Mouse (Mus musculus): ENCODE data around the gene Cnst. TPM values are rescaled to one million over a fixed set of nuclear protein-coding genes. Genes with fewer than 3 reads are reported as not detected.
A peak's percentile ranks its signal among the peaks of the same experiment; 100 is the strongest.
"Not testable (repeated sequence)": the region's sequence is repeated elsewhere in the genome, so short reads cannot be mapped to it uniquely, and the experiment has no call there.

The Cnst gene
- 21.8 and 25.8 TPM in 2 replicates for polyA plus RNA-seq (2012; rRNA removed)

DNA sequence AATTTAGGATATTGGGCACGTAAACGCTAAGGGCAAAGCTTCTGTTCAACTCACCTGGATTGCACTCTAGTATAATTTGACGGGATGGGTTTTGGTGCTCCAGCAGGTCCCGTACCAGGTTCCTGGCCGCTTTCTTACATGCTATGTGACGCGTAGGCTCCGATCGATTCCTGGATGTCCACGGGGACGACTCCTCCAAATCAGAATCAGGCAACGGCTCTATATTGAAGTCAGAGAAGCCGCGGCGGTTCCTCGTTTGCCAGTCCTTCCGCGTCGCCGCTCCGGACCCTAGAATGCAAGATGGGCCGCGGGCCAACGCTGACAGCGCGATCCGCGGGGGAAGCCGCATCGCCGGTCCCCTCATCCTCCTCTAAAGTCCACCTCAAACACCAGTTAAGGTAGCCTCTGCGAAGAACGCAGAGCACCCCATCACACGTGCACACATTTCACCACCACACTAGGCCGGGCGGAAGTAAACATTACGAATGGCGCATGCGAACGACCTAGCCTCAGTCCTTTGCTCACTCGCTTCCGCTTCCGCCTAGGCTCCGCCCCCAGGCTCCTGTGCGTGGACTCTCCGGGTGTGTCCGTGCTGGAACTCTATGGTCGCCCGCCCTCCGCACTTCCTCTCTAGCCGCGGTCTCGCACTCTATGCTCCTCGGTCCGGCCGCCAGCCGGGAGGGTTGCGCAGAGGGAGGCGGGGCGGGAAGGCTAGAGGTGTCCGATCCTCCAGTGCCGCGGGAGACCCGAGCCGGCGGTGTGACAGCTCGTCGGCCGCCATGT lies at the start of gene Cnst, which contains the start of gene Tfb2m:
Gene Cnst, plus strand, starts transcription at position 603 of the 783 bp plus-strand sequence.
Gene Tfb2m, minus strand, starts transcription at position 500 of the 783 bp plus-strand sequence.
- Histone ChIP-seq H3K4me3 (ENCODE audit: insufficient read depth, low read length) (peak within 1 kb of the TSS; percentile 62), H3K27ac (ENCODE audit: insufficient read depth, low read length) (peak within 1 kb of the TSS; percentile 55)
- H3K4me1 ChIP-seq (ENCODE audit: control insufficient read depth, insufficient read depth, low read length), result not testable (repeated sequence)

DNA sequence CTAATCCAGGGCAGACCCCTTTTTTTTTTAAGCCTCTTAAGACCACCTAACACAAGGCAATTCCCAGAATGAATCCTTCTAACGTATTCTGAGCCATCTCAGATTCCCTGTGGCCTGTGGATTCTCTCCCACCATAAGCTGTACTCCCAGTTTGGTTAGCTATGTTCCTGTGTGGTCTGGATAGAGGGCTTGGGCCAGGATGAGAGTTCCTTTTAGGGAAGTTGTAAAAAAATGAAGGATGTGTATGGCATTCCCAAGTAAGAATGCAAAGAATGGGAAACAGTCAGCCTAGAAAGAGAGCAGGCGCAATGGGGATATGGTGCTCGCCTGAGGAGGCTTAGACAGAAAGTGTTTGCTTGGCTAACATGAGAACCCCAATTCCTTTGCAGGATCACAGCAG lies 46.9 kb upstream of the Cnst start:
- TF ChIP-seq POLR2A (IDR thresholded peaks at IDR 0.05; ENCODE audit: extremely low read depth, insufficient read depth, low read length) (no peak), CTCF (IDR thresholded peaks at IDR 0.05; ENCODE audit: extremely low read depth, insufficient read depth, low read length) (no peak)
- no peak overlapping the region for H3K4me3 ChIP-seq (ENCODE audit: insufficient read depth, low read length)
- no peak overlapping the region for H3K27ac ChIP-seq (ENCODE audit: insufficient read depth, low read length)
- H3K4me1 ChIP-seq (ENCODE audit: control insufficient read depth, insufficient read depth, low read length), result no peaks in the 10 kb centered on the region

DNA sequence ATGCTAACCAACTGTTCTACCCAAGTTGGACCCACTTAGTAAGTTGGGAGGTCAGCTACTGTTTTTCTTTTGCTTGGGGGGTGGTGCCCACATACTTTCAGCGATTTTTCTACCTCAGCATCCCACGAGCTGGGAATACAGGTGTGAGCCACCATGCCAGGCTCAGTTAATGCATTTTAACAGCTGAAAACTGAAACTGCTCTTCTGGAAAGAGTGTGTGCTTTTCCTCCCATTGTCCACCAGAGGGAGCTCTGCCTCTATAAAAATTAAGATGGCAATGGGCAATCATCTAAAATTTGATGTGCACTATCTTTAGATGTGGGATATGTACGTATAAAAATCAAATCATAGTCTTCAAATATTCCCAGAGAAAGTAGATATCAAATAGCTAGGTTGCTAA lies 43.6 kb upstream of the Cnst start:
- Histone ChIP-seq H3K4me3 (ENCODE audit: insufficient read depth, low read length) (no peak overlapping the region), H3K27ac (ENCODE audit: insufficient read depth, low read length) (no peak overlapping the region), H3K4me1 (ENCODE audit: control insufficient read depth, insufficient read depth, low read length) (no peaks in the 10 kb centered on the region)
- TF ChIP-seq POLR2A (IDR thresholded peaks at IDR 0.05; ENCODE audit: extremely low read depth, insufficient read depth, low read length), result no peak
- peak; percentile 41; the same call in 1 of the 2 replicates for TF ChIP-seq CTCF (IDR thresholded peaks at IDR 0.05; ENCODE audit: extremely low read depth, insufficient read depth, low read length)

DNA sequence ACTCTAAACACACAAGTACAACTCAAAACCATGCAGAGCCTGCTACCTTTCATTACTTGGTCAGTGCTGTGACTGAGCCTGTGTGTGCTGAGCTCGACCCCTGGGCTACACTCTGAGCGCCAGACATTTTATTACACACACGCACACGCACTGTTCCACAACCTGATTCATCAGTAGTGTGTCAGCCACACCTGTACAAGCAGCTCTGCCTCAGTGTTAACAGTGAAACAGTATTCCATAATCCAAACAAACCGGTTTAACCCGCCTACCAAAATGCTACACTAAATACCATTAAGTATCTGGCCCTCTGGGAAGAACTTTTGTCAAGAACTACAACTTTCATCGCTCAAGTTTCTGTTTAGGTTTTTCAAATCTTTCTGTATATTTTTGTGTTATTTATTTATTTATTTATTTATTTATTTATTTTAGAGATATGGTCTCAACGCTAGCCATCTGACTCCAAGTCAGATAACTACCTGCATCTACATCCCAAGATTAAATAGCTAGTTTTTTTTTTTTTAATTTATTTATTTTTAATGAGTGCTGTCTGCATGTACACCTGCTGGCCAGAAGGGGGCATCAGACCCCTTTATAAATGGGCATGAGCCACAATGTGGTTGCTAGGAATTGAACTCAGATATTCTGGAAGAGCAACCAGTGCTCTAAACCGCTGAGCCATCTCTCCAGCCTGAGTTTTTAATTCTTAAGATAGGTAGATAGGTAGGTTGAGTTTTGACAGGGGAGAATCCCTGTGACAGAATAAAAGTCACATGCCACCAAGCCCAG lies 39.4 kb upstream of the Cnst start:
- Histone ChIP-seq H3K4me1 (ENCODE audit: control insufficient read depth, insufficient read depth, low read length) (peaks cover 3% of the 10 kb centered on the region), H3K4me3 (ENCODE audit: insufficient read depth, low read length) (no peak overlapping the region), H3K27ac (ENCODE audit: insufficient read depth, low read length) (no peak overlapping the region)
- TF ChIP-seq POLR2A (IDR thresholded peaks at IDR 0.05; ENCODE audit: extremely low read depth, insufficient read depth, low read length) (no peak), CTCF (IDR thresholded peaks at IDR 0.05; ENCODE audit: extremely low read depth, insufficient read depth, low read length) (peak; percentile 59)

DNA sequence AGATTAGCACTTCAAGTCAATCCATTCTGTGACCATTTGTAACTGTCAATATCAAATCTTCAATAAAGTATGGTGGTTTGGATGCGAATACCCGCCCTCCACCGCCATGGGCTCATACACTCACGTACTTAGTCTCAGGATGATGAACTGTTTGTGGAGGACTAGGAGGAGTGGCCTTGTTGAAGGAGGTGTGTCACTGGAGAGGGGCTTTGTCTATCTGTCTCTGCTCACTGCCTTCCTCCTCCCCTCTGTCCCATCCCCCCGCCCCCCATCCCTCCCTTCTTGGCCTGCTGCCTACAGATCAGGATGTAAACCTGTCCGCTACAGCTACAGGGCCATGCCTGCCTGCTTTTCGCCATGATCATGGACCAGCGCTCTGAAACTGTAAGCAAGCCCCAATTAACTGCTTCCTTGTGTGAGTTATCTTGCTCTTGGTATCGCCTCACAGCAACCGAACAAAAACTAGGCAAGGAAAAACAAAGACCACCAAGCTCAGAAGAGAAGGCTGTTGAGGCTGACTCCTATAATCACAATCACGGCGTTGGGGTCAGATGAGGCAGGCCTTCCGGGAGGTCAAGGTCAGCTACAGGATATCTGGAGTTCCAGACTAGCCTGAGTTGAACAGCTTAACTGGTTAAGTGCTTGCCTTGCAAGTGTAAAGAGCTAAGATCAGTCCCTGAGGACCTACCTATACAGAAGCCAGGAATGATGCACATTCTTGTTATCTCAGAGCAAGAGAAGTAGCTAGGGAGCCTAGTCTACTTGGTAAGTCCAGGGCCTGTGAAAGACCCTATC lies 35.4 kb upstream of the Cnst start:
- Histone ChIP-seq H3K4me1 (ENCODE audit: control insufficient read depth, insufficient read depth, low read length) (peaks cover 6% of the 10 kb centered on the region), H3K4me3 (ENCODE audit: insufficient read depth, low read length) (no peak overlapping the region), H3K27ac (ENCODE audit: insufficient read depth, low read length) (no peak overlapping the region)
- TF ChIP-seq POLR2A (IDR thresholded peaks at IDR 0.05; ENCODE audit: extremely low read depth, insufficient read depth, low read length) (no peak), CTCF (IDR thresholded peaks at IDR 0.05; ENCODE audit: extremely low read depth, insufficient read depth, low read length) (no peak)

DNA sequence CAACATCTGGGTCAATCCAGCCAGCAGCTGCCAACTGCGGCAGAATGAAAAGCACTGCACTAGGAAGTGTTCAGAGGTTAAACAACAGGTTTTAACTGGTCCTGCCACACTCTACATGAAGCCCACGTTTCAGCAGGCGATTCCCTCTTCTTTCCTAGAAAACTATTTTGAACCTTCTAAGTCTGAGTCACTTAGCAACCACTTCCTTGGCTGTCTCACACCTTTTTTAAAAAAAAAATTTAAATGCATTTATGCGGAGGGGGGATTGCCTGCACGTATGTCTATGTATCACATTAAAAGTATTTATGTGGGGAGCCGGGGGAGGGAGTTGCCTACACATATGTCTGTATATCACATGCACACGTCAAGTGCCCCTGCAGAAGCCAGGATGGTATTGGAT lies 34.3 kb upstream of the Cnst start:
- H3K4me1 ChIP-seq (ENCODE audit: control insufficient read depth, insufficient read depth, low read length), result peaks cover 9% of the 10 kb centered on the region
- TF ChIP-seq CTCF (IDR thresholded peaks at IDR 0.05; ENCODE audit: extremely low read depth, insufficient read depth, low read length) (no peak), POLR2A (IDR thresholded peaks at IDR 0.05; ENCODE audit: extremely low read depth, insufficient read depth, low read length) (no peak)
- no peak overlapping the region for H3K27ac ChIP-seq (ENCODE audit: insufficient read depth, low read length)
- H3K4me3 ChIP-seq (ENCODE audit: insufficient read depth, low read length), result no peak overlapping the region

DNA sequence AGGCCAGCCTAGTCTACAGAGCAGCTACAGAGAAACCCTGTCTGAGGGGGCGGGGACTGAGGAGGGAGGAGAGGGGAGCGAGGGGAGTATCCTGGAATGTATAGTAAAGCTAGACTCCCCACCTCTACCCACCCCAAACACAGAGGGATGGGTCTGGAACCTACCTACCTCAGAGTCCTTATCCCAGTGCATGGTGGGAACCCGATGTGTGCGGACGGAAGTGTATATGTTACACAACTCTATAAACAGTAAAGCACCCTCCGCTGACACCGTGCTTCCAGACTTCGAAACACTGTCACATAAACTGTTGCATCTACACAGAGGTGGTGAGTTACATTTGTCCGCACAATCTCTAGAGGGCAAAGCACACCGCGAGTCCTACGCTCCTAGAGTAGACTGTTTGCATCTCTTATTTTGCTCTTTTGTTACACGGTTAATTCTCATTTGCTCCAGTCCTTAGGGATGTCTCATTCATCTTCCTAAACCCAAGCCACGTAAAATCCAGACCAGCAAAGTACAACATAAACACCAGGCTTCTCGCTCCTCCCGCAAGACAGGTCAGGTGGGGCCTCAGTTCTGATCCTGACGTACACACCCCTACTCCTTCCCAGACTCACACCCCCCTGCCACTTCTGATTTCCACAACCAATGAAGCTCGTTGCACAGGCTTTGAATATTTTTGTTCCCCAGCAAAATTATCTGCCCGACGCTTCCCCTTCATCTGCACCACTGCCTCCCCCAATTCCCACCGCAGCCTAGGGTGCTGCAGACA lies 29.0 kb upstream of the Cnst start:
- H3K4me3 ChIP-seq (ENCODE audit: insufficient read depth, low read length), result peak overlapping the region; percentile 55
- H3K4me1 ChIP-seq (ENCODE audit: control insufficient read depth, insufficient read depth, low read length), result peaks cover 6% of the 10 kb centered on the region
- H3K27ac ChIP-seq (ENCODE audit: insufficient read depth, low read length), result no peak overlapping the region
- no peak for TF ChIP-seq CTCF (IDR thresholded peaks at IDR 0.05; ENCODE audit: extremely low read depth, insufficient read depth, low read length)
- TF ChIP-seq POLR2A (IDR thresholded peaks at IDR 0.05; ENCODE audit: extremely low read depth, insufficient read depth, low read length), result no peak

DNA sequence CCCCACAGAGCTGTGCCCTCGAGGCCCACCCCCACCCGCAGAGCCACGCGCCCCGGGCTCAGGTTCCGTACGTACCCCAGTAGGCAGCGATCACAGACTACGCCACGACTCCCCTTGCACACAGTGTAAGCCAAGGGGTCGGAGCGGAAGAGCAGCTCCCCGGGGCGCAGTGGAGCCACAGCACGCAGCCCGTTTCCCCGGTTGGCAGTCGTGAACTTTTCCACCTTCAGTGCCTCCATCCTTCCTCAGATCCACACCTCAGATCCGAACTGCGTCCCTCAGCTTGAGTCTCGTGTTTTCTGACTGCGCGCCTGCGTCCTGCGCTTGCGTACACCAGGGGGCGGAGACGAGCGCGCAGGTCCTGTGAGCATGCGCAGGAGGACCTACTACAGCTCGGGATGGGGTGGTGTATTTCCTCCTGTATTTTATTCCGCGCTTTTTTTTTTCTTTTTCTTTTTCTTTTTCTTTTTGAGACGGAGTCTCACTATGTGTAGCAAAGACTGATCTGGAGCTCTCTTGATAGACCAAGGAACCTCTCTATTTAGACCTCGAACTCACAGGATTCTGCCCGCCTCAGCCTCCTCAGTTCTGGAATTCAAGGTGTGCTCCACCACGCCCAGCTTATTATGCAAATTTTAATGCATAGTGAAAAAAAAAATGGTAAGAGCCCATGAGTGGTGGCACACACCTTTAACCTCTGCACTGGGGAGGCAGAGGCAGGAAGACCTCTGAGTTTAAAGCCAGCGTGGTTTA lies 28.3 kb upstream of the Cnst start, which contains the start of gene Smyd3:
Gene Smyd3, minus strand, starts transcription at position 329 of the 753 bp plus-strand sequence.
- TF ChIP-seq POLR2A (IDR thresholded peaks at IDR 0.05; ENCODE audit: extremely low read depth, insufficient read depth, low read length) (peak; percentile 91), CTCF (IDR thresholded peaks at IDR 0.05; ENCODE audit: extremely low read depth, insufficient read depth, low read length) (peak; percentile 46)
- Histone ChIP-seq H3K27ac (ENCODE audit: insufficient read depth, low read length) (no peak within 1 kb of the TSS), H3K4me1 (ENCODE audit: control insufficient read depth, insufficient read depth, low read length) (peaks cover 3% of the 10 kb centered on the region; the same call in 1 of the 2 replicates), H3K4me3 (ENCODE audit: insufficient read depth, low read length) (peak within 1 kb of the TSS; percentile 55)

Measured in cortical plate, adult 2 months (tissue).